Mouse (Mus musculus) T-helper 1 cell (primary cell): ENCODE measurements at regions not wholly inside any gene's neighbourhood (a gene's known extent, or its start where the extent isn't known, plus 50 kb on each side); places are given as distances from the start of the nearest gene placed in this dataset.

ENCODE experiments used
- in situ Hi-C: fragments of 300-600 bp; cut with MboI, MseI; formaldehyde crosslinking; loops from one replicate; pipeline ENCODE4 v1.15.1; 2025; ENCODE audit warnings: high pct_unique_total_duplicates

DNA sequence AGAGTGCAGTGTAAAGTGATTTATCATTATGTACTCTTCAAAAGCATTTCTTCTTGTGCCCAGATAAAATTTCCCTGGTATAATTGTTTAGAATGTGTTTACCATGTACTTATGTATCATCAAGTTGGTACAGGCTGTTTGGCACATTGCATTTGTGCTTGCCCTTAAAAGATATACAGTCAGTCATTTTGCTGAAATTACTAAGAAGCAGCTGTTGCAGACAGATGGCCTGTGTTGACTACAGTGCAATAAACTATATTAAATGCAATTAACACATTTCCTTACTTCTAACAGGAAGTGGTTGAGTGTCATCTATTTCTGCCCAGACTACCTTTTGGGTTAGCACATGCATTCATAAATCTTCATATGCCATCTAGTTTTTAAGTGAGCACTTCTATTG lies 954.9 kb upstream of the 4931408C20Rik start:
- in situ Hi-C loops: no loop called here

DNA sequence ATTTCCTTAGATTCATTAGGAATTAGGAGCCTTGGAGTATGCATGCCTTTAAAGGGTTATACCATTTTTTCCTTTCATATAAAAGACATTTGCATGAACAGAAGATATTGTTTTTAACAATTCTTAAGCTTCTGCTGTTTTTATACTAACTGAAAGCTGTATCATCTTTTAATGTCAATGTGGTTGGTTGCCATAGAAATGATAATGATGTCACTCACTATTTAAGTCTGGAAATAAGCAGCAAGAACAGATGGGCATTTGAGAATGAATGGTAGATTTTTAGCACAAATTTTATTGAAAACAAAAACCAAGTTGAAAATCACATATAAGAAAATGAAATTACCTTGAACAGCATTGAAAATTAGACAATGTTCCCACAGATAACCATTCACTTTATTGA lies 941.8 kb upstream of the 4931408C20Rik start:
- in situ Hi-C loops: no loop called here

GRCm38 (mm10) chr1:27616250-27616649 lies 929.0 kb upstream of the 4931408C20Rik start:
- in situ Hi-C loops: no loop called here

GRCm38 (mm10) chr1:27608606-27609005 lies 921.3 kb upstream of the 4931408C20Rik start:
- in situ Hi-C loops: no loop called here

DNA sequence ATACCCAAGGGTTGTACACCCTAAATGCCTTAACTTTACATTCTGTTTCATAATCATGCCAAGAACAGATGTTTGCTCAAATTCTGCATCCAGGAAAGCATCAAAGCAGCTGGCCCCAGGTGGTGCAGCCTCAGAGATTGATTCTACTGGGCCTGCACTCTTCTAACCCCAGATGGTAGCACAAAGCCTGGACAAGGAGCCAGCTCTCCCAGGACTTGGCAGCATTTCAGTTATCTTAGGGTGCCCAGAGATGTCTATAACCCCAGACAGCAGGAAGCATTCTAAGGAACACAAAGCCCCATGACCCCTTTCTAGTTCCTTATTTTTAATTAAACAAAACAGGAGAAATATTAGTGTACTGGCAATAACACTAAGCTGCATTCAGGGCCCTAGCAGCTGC lies 891.5 kb upstream of the 4931408C20Rik start:
- in situ Hi-C loops: no loop called here

DNA sequence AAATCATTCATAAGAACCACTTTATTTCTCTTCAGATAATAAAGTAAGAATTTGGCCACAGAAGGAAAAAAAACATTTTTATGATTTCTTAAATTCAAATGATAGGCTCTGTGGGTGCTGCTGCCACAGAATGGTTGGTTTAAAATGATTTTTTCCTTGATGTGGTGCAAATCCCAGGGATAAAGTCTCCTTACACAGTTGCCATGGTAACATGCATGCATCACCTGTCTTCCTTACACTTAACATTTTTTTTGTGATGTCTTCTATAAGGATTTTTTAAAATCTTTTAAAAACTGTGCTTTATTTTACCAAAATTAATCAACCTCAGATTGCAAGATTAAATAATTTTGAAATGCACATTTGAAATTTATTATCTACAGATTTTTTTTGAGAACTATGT lies 872.2 kb upstream of the 4931408C20Rik start:
- in situ Hi-C loops: no loop called here

DNA sequence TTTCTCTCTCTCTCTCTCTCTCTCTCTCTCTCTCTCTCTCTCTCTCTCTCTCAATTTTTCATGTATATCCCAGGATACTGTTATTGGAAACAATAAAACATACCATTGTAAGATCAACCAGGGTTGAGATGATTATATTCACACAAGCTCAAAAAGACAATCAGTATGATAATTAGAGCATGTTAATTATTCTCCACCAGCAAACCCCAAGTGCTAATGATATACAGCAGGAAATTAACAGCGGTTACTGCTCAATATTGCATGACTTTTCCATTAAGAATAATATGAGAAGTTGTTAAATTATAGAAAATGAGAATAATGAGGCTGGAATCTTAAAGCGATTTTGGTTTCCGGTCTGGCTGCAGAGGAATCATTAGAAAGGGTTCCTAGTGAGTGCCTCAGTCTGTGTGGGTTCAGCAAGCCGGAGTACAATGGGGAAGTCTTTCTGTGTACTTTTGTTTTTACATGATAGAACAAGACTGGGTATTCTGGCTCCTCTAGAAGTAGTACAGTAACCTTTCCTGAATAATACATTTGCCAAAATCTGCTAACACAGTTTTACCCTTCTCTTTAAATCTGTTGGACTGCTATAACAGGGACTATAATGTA lies 823.6 kb upstream of the 4931408C20Rik start:
- in situ Hi-C loops: loop anchor here (10.0 kb wide), 1 partner anchor 626 kb away; no protein-coding TSS in a partner anchor

DNA sequence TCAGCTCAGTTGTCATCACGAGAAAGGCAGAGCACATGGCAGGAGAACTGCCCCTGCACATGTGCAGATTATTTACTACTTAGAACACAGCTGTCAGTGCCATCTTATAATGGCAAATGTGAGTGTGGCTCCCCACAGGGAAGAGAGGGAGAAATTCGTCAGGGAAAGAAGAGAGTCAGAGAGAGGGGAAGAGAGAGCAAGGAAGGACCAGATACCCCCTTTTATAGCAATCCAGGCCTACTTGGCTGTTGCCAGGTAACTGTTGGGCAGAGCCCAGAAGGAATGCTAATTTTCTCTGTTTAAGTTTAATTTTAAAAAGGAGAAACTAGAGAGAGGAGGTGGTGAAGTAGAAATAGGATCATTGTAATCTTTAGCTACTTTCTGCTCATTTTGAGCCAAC lies 816.5 kb upstream of the 4931408C20Rik start:
- in situ Hi-C loops: no loop called here

GRCm38 (mm10) chr1:27478991-27479390 lies 791.7 kb upstream of the 4931408C20Rik start:
- in situ Hi-C loops: no loop called here

DNA sequence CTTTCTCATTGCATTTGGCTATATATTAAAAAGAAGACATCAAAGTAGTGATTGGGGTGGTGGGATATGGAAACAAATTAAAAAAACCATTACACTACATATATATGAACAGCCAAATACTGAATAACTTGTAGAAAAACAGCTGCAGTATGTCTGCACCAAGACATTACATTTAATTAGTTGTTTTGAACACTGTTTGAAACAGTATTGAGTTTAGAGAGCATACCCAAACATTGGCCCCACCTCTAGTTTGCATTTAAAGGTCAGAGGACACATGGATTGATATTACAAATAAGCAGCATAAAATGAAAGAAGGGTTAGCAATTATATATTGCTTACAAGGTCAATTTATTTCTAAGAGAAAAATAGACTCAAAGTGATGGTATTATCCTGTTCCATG lies 758.8 kb upstream of the 4931408C20Rik start:
- in situ Hi-C loops: no loop called here
